20 mouse cellular contexts compared by ENCODE assay signal in the genomic region with DNA sequence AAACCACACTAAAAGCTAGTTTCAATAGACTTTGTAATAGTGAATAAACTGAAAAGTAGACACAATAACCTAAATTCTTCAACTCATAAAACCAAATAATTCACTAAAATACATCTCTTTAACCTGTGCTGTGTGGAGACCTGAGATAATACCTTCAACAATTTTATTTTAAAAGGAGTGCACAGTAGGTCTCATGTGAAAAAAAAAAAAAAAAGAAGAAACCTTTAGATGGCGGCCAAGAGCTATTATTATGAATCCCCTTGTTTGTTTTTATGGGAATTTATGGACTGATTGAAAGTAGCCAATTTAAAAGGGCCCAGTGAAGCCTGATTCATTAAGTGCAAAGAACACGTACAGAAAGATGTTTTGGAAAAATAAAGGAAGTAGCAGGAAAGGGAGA. TPM values are rescaled to one million over a fixed set of nuclear protein-coding genes. Genes with fewer than 3 reads are reported as not detected.
DNase-seq lines count a peak whose midpoint lies in the region; ATAC-seq and TF ChIP-seq lines count a peak whose summit lies in the region.
"Had no signal": no experiment of that assay in that cellular context is flagged by ENCODE, and none has a peak within 500 bp of the region (broad histone marks: within the 10 kb centered on the region; RNA-seq: fewer than 3 reads in every experiment).

No protein-coding gene starts in this region.

- H3K27ac ChIP-seq in CH12.LX (ENCODE audit: insufficient read depth, low read depth) = no peak overlapping the region
- no peak overlapping the region for H3K27ac ChIP-seq in forebrain, postnatal 0 days (ENCODE audit: low read depth, low read length)

- ATAC-seq in forebrain, postnatal 0 days = no peak
- ATAC-seq: activated CD4-positive, CD25-positive, alpha-beta regulatory T cell, adult 4 months; CD4-positive, CD25-positive, alpha-beta regulatory T cell, adult 4 months; Patski had no signal

- TF ChIP-seq CTCF in CH12.LX (conservative IDR thresholded peaks at IDR 0.05 in 1 of 2, IDR thresholded peaks at IDR 0.05 in 1 of 2; ENCODE audit: low read depth in 2 of 2, low read length in 2 of 2) = peak in 1 of 2 experiments; percentile 26; a peak in 1 of 4 replicates
- TF ChIP-seq CTCF in forebrain, postnatal 0 days (IDR thresholded peaks at IDR 0.05; ENCODE audit: low read depth) = no peak

- peak; percentile 18; the same call in 1 of the 2 replicates for TF ChIP-seq RAD21 in CH12.LX (IDR thresholded peaks at IDR 0.05; ENCODE audit: low read depth, low read length)

- no peak for TF ChIP-seq POLR2A in CH12.LX (IDR thresholded peaks at IDR 0.05; ENCODE audit: low read depth, low read length)

- H3K9ac ChIP-seq in CH12.LX (ENCODE audit: insufficient read depth, low read depth) = no peak overlapping the region
- no peak overlapping the region for H3K9ac ChIP-seq in forebrain, postnatal 0 days

- no peak overlapping the region for H3K4me3 ChIP-seq in CH12.LX (replicated peaks in 1 of 3; ENCODE audit: low read depth in 2 of 3, low read length in 2 of 3, poor library complexity in 1 of 3)
- H3K4me3 ChIP-seq in forebrain, postnatal 0 days (ENCODE audit: low read depth, low read length) = no peak overlapping the region

- H3K36me3 ChIP-seq in CH12.LX (replicated peaks in 1 of 2; ENCODE audit: control insufficient read depth in 1 of 2, insufficient read depth in 1 of 2, low read length in 1 of 2) = no peaks in the 10 kb centered on the region
- H3K36me3 ChIP-seq in forebrain, postnatal 0 days (ENCODE audit: insufficient read depth) = no peaks in the 10 kb centered on the region
- H3K36me3 ChIP-seq: G1E had no signal

- no peaks in the 10 kb centered on the region for H3K79me2 ChIP-seq in CH12.LX (replicated peaks; ENCODE audit: control insufficient read depth, extremely low read depth, insufficient read depth, poor library complexity, severe bottlenecking)

- WGBS in forebrain, postnatal 0 days = 74% methylated on average over 2 of the region's 2 CpGs

- no peak for TF ChIP-seq EP300 in CH12.LX (IDR thresholded peaks at IDR 0.05; ENCODE audit: low read length)

- dilution Hi-C loops in CH12.LX (cut with MboI; ENCODE audit: extremely low pct_ligation_motif_present, extremely low pct_unique_long_range_greater_than_20kb, low sequenced_read_pairs) = no loop called here

- H3K9me3 ChIP-seq in CH12.LX (replicated peaks; ENCODE audit: low read length) = no peaks in the 10 kb centered on the region
- H3K9me3 ChIP-seq in forebrain, postnatal 0 days (ENCODE audit: low read length) = no peaks in the 10 kb centered on the region
- H3K9me3 ChIP-seq: G1E had no signal

- H3K4me2 ChIP-seq in CH12.LX (ENCODE audit: insufficient read depth, low read depth, poor library complexity, severe bottlenecking) = no peak overlapping the region
- no peak overlapping the region for H3K4me2 ChIP-seq in forebrain, postnatal 0 days (ENCODE audit: low read depth)

- no peak for DNase-seq in CH12.LX (ENCODE audit: extremely low read depth)
- no peak for DNase-seq in forebrain, postnatal 0 days
- DNase-seq: adrenal gland, adult 2 months; adrenal gland, adult 8-10 months; adrenal gland, postnatal 10 days; adrenal gland, postnatal 14 days; adrenal gland, postnatal 25 days; adrenal gland, postnatal 36 days; B cell, adult 2 months; cerebellum, adult 11 months; cerebellum, adult 11-12 months; cerebellum, adult 18-20 months; cerebellum, adult 2 months; cerebellum, adult 8-10 months had no signal

- in situ Hi-C loops in CH12.LX (cut with MboI; ENCODE audit: low pct_ligation_motif_present, low pct_unique_long_range_greater_than_20kb, low sequenced_read_pairs) = no loop called here

- peaks cover 2 to 6% of the 10 kb centered on the region in 2 experiments; a peak in 1 of 4 replicates for H3K4me1 ChIP-seq in CH12.LX (ENCODE audit: control insufficient read depth in 1 of 2, insufficient read depth in 2 of 2)
- no peaks in the 10 kb centered on the region for H3K4me1 ChIP-seq in forebrain, postnatal 0 days (ENCODE audit: insufficient read depth)

- H3K27me3 ChIP-seq in CH12.LX (replicated peaks) = no peaks in the 10 kb centered on the region
- H3K27me3 ChIP-seq in forebrain, postnatal 0 days (ENCODE audit: insufficient read depth, low read length) = no peaks in the 10 kb centered on the region

TF ChIP-seq in CH12.LX, 34 proteins besides CTCF, POLR2A, EP300 and RAD21:
- TF ChIP-seq GABPA (IDR thresholded peaks at IDR 0.05; ENCODE audit: insufficient replicate concordance, low read depth, low read length) = no peak
- TF ChIP-seq USF2 (conservative IDR thresholded peaks at IDR 0.05; ENCODE audit: low read depth, low read length) = no peak
- no peak for TF ChIP-seq MYC (IDR thresholded peaks at IDR 0.05; ENCODE audit: low read depth, low read length)
- no peak for TF ChIP-seq HCFC1 (IDR thresholded peaks at IDR 0.05; ENCODE audit: low read depth, low read length)
- no peak for TF ChIP-seq RCOR1 (conservative IDR thresholded peaks at IDR 0.05; ENCODE audit: low read depth, low read length)
- TF ChIP-seq ZNF384 (IDR thresholded peaks at IDR 0.05; ENCODE audit: low read depth, low read length) = peak; percentile 57; the same call in 1 of the 2 replicates
- peak; percentile 68 for TF ChIP-seq ZKSCAN1 (IDR thresholded peaks at IDR 0.05; ENCODE audit: borderline replicate concordance, low read depth, low read length)
- TF ChIP-seq ZMIZ1 (IDR thresholded peaks at IDR 0.05; ENCODE audit: low read depth, low read length) = no peak
- no peak for TF ChIP-seq TCF12 (IDR thresholded peaks at IDR 0.05; ENCODE audit: low read depth, low read length)
- TF ChIP-seq JUND (conservative IDR thresholded peaks at IDR 0.05; ENCODE audit: low read depth, low read length) = no peak
- TF ChIP-seq SMC3 (IDR thresholded peaks at IDR 0.05; ENCODE audit: low read depth, low read length) = no peak
- no peak for TF ChIP-seq BHLHE40 (IDR thresholded peaks at IDR 0.05; ENCODE audit: low read depth, low read length)
TF ChIP-seq in CH12.LX: peak in this region for 2.

RNA-seq across cellular contexts. Expression of gene Itgb8, which starts 31.4 kb away (rescaled TPM):
- not detected in 2 replicates for total RNA-seq in CH12.LX (2012; rRNA removed)
- total RNA-seq in CH12.LX (2014; rRNA removed) = not detected in 2 replicates
- not detected in 2 replicates for polyA plus RNA-seq in CH12.LX (2012; ENCODE audit: insufficient read length, low read depth)
- total RNA-seq in forebrain, postnatal 0 days (2014; rRNA removed) = 26.1 and 28.3 TPM in 2 replicates
- 5.9 and 8.2 TPM in 2 replicates for polyA plus RNA-seq in forebrain, postnatal 0 days (2015; fragmentation: Nextera tagmentation; extraction: Ambion mirVana)
- total RNA-seq: MEL had no signal
- polyA plus RNA-seq: G1E had no signal

RNA-seq across cellular contexts. Expression of gene Macc1, which starts 44.0 kb away (rescaled TPM):
- total RNA-seq in CH12.LX (2012; rRNA removed) = 0.04 TPM in 2 replicates
- 0.08 and 0.13 TPM in 2 replicates for total RNA-seq in CH12.LX (2014; rRNA removed)
- polyA plus RNA-seq in CH12.LX (2012; ENCODE audit: insufficient read length, low read depth) = 0.16 and 0.19 TPM in 2 replicates
- total RNA-seq in forebrain, postnatal 0 days (2014; rRNA removed) = 0.08 and 0.10 TPM in 2 replicates
- 0.03 TPM in 1 of 2 replicates, not detected in the other for polyA plus RNA-seq in forebrain, postnatal 0 days (2015; fragmentation: Nextera tagmentation; extraction: Ambion mirVana)
- total RNA-seq: adrenal gland, adult 18-20 months; adrenal gland, adult 2 months; adrenal gland, adult 8-10 months; adrenal gland, postnatal 10 days; adrenal gland, postnatal 25 days; MEL had no signal
- polyA plus RNA-seq: activated CD4-positive, CD25-positive, alpha-beta regulatory T cell, adult 4 months; adrenal gland, adult 2 months; CD4-positive, CD25-positive, alpha-beta regulatory T cell, adult 4 months; cerebellum, adult 2 months; G1E had no signal

Comparison
In these comparisons a context has a peak if more than half of its experiments do, and no peak if none do; other contexts are left out.
1. RNA of gene Itgb8, which starts 31.4 kb away (total RNA-seq): 26.1 to 28.3 TPM in forebrain, postnatal 0 days; not detected in CH12.LX; every median in the first group is over 10 times any median in the second.